Mouse (Mus musculus) splenic B cell, adult 2 months (primary cell): Measurements from ENCODE around the gene Spx.

Experiments used
- DNase-seq: peaks from one replicate; pipeline ENCODE4 v3.0.0-alpha.2; 2011; ENCODE audit warnings: low read depth, low spot score
- H3K27me3 ChIP-seq: 2 replicates; pipeline ENCODE4 v1.6.1; 2012; ENCODE audit warnings: mild to moderate bottlenecking, low read length, moderate library complexity, mixed read lengths; ENCODE audit not compliant: control insufficient read depth, poor library complexity, insufficient read depth, severe bottlenecking
- H3K36me3 ChIP-seq: 2 replicates; pipeline ENCODE4 v1.6.1; 2012; ENCODE audit warnings: mild to moderate bottlenecking, low read length, moderate library complexity, mixed read lengths; ENCODE audit not compliant: control insufficient read depth, poor library complexity, insufficient read depth, severe bottlenecking

Spx gene

DNA sequence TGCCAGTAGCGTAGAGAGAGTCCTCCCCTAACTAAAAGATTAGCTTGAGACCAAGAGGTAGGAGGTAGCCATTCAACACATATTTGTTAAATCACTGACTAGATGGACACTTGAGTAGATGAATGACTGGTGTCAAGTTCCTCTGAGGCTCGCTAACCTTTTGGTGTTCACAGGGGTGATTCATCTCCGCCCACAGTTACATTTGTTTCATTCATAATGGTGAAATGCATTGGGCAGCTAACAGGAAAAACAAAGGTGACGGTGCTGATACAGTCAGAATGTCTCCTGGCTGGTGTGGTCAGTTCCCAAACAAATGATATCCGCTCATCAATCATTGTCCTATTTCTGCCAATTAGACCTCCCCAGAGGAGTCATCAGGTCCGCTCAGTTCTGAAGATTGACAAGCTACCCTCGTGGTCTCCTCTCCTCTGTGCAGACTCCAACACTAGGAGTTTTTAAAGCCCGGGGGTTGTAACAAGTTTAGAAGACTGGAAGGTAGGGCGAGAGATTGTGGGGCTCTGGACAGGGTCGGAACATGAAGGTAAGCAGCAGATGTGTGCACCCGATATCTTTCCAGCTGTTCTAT lies at the start of gene Spx:
Gene Spx, plus strand, starts transcription at position 536 of the 586 bp plus-strand sequence.
- no peak for DNase-seq
- Histone ChIP-seq H3K36me3 (no peaks in the 10 kb centered on the region), H3K27me3 (no peaks in the 10 kb centered on the region)

DNA sequence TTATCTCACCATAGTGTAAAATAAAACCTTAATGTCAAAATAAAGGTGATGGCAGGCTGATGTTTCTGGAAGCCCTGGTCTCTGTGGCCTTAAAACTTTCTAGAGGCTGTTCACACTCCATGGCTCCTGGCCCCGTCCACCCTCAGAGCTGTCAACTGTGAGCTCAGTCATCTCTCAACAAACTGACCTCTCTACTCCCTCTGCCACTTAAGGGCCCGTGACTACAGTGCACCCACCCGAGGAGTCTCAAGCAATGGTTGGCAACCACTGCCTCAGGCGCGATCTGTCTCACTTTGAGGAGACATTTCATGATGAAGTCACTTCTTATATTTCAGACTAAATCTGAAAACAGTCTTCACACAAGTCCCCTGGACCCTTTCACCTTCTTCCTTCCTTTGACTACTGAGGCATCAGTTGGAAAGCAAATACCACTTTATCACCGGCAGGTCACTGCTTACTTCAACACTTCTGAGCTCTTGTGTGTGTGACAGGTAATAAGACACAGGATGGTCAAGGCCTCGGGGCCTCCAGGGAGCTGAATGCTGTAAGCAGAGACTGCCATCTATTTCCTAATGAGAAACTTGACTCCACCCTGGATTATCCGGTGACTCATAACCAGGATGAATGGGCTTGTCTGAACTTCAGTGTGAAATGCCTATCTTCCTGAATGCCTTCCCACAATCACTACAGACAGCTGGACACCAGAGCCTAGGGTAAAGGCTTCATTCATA lies 47.3 kb upstream of the Spx start:
- peaks cover 23% of the 10 kb centered on the region for H3K36me3 ChIP-seq
- no peak for DNase-seq
- H3K27me3 ChIP-seq: no peaks in the 10 kb centered on the region

DNA sequence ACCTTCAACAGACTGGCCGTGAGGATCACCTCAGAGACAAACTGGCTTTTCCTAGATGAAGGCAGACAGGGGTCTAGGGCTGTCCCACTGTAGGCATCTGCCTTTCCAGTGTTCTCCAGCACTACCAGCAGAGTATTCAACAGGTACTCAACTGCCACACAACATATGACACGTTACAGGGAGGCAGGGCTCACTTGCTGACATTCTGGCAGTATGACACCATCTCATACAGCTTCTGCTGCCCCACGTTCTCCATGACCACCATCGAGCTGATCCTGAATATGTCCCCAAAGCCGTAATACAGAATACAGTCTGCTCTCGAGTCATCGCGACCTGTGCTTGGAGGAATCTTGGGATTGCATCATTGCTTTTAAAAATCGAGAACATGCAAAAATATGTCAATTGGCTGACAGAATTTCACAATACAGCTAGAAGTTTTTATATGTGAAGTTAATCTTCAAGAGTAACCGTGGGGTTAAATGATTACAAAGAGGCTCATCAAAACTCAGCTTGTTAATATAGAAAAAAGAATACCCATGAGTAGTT lies 46.7 kb upstream of the Spx start:
- no peak for DNase-seq
- Histone ChIP-seq H3K36me3 (peaks cover 22% of the 10 kb centered on the region), H3K27me3 (no peaks in the 10 kb centered on the region)

DNA sequence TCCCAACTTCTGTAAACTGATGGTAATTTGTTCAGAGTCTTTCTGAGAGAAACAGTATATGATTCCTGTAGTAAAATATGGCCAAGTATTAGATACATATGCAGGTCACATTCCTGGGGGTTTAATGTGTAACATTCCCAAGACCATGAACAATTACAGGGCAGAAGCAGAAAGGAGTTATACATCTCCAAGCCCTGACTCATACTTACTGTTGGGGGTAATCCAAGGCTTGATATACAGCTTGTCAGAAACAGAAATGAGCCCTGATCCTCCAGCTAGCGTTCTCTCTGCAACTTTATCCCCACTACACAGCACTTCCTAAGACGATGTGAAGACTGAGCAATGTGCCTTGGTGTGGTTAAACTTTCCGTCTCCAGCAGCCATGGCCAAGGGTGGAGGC lies 45.7 kb upstream of the Spx start:
- DNase-seq: no peak
- no peaks in the 10 kb centered on the region for H3K27me3 ChIP-seq
- H3K36me3 ChIP-seq: peaks cover 23% of the 10 kb centered on the region

DNA sequence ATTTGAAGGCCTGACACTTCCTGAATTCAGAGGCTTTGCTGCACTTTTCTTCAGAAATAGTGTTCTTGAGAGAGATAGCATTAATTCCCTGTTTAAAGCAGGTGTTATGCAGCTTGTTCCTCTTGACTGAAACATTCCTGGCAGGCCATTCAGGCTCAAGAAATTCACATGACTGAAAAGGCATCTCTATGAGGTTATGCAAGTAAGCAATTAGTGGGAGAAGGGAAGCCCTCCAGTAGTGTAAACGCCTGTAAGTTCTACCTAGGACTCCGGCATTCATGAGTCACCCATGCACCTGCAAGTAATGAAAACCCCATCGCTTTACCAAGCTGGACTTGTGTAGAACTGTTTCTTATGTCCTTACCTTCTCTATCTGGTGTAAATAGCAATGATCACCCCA lies 43.7 kb upstream of the Spx start:
- H3K36me3 ChIP-seq: peaks cover 17% of the 10 kb centered on the region
- no peak for DNase-seq
- no peaks in the 10 kb centered on the region for H3K27me3 ChIP-seq

DNA sequence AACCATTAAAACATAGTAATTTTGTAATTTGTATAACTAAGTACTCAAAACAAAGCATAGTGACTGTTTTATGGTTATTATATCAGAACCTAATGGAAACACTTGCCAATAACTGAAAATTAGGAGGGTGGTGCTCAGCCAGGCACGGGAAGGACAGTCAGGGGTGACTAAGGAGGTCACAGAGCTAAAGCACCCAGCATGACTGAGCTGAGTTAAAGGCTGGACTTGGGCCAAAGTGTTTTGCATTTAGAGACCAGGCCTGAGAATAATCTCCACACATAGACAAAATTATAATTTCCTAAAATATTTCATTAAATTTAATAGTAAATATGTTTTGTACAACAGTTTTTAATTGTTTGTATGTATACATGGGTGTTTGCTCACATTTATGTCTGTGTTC lies 36.2 kb upstream of the Spx start:
- Histone ChIP-seq H3K36me3 (peaks cover 9% of the 10 kb centered on the region), H3K27me3 (no peaks in the 10 kb centered on the region)
- no peak for DNase-seq

DNA sequence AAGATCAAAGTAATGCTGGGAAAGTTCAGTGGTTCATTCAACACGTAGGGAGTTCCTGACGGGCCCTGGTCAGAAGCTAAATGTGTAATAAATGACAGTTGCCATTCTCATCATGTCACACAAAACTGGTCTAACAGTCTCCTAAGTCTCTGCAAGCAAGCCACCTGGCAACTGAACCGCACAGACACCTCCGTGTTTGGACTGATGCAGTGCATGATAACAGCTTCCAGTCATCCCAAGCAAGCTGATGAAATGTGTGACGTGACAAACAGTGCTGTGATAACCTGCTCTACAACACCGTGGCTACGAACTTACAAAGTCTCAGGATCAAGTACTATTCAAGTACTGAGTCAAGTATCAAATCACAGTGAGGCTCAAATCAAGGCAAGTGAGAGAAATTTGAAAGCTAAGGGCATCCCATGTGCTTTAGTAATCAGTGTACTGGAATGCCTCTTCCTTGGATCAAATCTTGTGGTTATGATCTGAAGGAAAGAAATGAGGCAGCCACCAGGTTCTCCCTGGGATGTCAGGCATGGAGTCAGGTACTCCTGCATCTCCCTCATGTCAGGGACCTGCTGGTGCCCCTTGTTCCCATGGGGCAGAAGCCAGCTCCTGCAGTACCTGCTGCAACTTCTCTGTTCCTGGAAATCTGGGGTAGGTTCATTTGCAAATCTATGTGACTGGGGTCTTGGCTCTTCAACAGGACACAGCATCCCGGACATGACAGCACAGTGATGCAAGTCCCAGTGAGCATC lies 34.5 kb upstream of the Spx start:
- no peak for DNase-seq
- Histone ChIP-seq H3K27me3 (no peaks in the 10 kb centered on the region), H3K36me3 (peaks cover 7% of the 10 kb centered on the region)

DNA sequence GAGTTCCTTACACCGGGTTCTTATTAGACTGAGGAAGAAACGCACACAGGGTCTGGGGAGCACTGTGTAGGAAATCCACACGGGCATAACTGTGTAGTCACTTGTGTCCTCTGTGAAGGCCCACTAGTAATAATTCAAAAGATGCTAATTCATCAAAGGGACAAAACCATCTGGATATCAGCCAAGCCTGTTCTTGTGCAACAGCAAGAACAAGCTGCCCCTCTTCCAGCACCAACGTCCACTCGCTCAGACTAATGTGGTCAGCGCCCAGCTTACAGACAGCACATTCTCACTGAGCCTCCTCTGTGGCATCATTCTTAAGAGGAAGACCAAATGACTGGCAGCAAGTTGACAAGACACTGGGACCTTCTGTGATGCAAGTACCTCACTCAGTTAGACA lies 33.3 kb upstream of the Spx start:
- Histone ChIP-seq H3K27me3 (no peaks in the 10 kb centered on the region), H3K36me3 (peaks cover 3% of the 10 kb centered on the region)
- no peak for DNase-seq

DNA sequence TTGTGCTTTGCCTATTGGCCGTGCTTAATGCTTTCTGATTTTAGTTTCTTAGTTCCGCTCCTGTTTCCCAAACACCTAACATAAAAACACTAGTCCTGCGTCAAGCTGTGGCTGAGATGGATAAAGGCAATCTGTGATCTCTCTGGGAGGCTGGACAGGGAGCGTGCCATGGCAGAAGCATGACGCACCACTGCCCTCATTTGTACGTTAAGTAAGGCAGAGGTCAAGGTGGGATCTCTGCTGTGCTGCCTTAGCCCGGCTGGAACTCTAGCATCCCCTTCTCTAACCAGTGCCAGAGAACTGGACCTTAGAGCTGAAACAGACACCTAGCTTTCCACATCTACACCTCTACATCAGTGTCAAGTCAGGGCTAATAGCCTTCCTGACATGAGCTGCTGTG lies 31.6 kb upstream of the Spx start:
- Histone ChIP-seq H3K36me3 (no peaks in the 10 kb centered on the region; the same call in 1 of the 2 replicates), H3K27me3 (no peaks in the 10 kb centered on the region)
- no peak for DNase-seq

DNA sequence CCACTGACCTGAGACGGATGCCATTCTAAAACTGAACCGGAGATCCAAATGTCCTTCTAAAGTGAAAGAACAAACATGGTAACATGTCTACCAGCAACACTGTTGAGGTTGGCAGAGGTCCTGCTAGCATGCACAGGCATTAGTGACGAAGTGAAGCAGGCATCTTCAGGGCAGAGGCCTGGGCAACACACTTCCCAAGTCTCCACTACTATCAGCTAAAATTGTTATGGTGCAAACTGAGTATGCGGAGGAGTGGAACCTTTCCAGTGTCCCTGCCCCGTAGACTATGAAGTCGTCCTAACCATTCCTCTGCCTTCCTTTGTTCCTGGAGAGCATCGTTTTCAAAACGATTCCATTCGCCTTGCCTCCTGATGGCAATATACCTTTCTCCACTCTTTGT lies 28.7 kb upstream of the Spx start:
- DNase-seq: no peak
- H3K27me3 ChIP-seq: no peaks in the 10 kb centered on the region
- H3K36me3 ChIP-seq: no peaks in the 10 kb centered on the region

DNA sequence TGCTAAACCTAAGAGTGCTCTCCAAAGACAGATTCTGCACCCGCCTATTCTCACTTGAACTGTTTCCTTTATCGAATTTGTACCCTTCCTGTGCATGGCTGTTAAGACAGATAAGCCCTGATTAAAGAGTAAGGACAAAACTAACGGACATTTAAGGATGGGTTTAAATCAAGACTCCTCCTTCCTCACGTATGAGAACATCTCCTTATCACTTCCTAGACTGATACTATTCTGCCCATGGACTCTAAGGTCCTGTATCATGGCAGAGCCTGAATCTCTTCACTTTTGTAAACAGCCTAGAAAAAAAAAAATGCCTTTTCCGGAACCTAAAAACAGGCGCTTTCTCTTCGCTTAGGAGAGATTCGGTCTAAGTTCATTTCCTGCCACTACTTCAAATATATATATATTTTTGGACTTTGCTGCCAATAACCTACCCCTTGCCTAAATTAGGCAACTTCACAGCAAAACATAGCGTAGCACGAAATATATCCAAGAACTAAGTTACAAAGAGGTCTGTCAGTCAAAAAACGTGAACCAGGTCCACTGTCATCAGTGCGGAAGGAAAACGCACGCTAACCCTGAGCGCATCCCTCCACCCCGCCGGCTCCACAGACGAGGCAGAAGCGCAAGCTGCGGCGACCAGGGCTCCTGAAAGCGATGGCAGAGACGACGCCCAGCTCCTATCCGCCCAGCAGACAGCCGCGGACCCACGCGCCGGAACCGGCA lies 26.8 kb upstream of the Spx start:
- no peak for DNase-seq
- H3K36me3 ChIP-seq: no peaks in the 10 kb centered on the region
- no peaks in the 10 kb centered on the region for H3K27me3 ChIP-seq

DNA sequence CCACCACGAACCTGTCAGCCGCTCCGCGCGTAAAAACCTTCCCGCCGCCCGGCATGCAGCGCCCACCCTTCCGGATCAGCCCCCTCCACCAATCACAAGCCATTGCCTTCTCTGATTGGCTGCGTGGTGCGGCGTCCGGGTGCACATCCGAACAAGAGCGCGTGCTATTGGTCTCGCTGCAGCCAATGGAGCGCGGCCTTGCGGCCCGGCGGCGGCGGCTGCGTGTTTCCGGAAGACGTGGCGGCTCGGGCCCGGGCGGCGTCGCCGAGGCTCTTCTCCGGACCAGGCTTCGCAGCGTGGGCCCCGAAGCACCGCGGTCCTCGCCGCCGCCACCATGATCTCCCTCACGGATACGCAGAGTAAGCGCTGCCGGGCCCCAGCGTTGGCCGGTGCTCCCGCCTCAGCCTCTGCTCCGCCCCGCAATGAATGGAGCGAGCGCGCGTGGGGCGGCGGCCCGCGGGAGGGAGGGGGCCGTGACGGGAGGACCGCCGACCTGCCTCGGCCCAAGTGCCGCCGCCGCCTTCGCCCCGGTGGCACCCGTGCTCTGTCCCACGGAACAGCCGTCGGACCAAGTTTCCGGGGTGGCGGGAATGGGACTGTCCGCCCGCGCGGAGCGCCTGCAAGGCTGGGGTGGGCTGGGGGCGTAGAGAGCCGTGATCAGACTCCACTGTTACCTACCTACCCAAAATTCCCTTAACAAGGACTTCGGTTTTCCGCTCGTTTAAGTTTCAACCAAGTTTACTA lies 26.1 kb upstream of the Spx start, which contains the start of the genes Recql and Golt1b:
Gene Recql, minus strand, starts transcription at position 77 of the 744 bp plus-strand sequence.
Gene Golt1b, plus strand, starts transcription at position 211 of the 744 bp plus-strand sequence.
- Histone ChIP-seq H3K27me3 (no peaks in the 10 kb centered on the region), H3K36me3 (no peaks in the 10 kb centered on the region)
- peak; percentile 99 for DNase-seq

DNA sequence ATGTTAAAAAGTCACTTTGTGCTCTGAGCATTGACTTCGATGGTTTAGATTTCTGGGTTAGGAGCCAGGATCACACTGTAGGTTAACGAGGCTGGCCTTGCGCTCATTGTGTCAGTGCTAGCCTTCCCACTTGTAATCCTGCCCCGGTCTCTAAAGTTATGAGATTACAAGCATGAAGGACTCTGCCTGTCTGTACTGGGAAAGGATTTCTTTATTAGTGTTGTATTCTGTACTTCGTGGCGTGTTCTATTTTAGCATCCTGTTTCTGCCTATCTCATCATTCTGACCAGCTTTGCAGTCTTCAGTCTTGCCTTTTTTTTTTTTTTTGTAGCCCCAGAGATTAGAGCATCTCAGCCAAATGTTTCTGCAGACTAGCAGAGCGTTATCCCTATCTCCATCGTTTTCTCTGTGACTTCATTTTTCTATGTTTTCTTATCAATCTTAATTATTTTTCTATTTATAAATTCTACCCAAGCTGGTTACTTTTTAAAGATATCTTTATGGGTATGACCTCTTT lies 25.4 kb upstream of the Spx start:
- no peaks in the 10 kb centered on the region for H3K27me3 ChIP-seq
- DNase-seq: no peak
- H3K36me3 ChIP-seq: no peaks in the 10 kb centered on the region

DNA sequence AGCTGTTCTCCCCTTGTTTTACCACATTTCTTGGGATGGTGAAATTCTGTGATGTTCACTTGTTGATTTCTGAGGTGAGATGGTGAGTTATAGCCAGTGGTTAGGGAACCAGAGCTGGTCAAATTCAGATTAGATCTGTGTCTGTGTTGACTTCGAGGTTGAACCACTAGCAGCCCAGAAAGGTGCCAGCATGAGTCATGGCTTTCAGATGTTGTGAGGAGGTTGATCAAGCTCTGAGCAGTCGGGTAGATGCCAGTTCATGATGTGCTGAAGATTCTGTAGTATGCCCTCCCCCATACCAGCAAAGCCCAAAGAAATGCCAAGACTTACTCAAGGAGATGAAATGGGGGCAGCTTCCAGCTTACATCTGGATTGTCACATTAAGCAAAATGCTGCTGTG lies 24.1 kb upstream of the Spx start:
- DNase-seq: no peak
- Histone ChIP-seq H3K36me3 (no peaks in the 10 kb centered on the region; the same call in 1 of the 2 replicates), H3K27me3 (no peaks in the 10 kb centered on the region)
